Mouse (Mus musculus): ENCODE data around the gene Caskin1.

DNA sequence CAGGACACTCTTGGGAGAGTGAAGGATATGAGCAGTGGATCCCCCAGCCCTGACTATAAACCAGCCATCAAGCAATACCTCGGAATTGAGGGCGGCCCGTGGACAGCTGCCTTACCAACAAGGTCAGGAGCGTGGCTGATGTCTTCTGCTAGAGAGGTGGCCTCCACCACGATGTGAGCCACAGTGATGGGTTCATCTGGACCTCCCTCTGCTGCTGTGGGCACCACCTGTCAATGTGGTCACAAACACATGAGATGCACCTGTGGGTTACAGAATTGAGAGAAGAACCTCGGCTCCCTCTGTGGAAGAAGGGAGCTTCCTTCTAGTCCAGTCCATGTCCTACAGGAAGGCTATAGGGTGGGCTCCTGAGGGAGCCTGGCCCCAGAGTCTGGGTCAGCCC is 38.9 kb upstream of the Caskin1 start:
- no peak for TF ChIP-seq CTCF (IDR thresholded peaks at IDR 0.05; ENCODE audit: low read depth, low read length)
- no peak for TF ChIP-seq POLR2A (IDR thresholded peaks at IDR 0.05; ENCODE audit: insufficient read depth, low read length)
- no peak for TF ChIP-seq EP300 (IDR thresholded peaks at IDR 0.05; ENCODE audit: insufficient read depth, low read depth, low read length)

Measured in ES-Bruce4 (cell line).